Mouse (Mus musculus): Measurements from ENCODE around the gene Grin3a.

- TF ChIP-seq POLR2AphosphoS2 (IDR thresholded peaks at IDR 0.05; ENCODE audit: insufficient read length, low read depth), result no peak
- no peak for TF ChIP-seq MYOG (IDR thresholded peaks at IDR 0.05; ENCODE audit: control insufficient read depth in 1 of 3, insufficient read depth in 1 of 3, insufficient read length in 2 of 3, low read depth in 2 of 3)
- TF ChIP-seq POLR2A (IDR thresholded peaks at IDR 0.05; ENCODE audit: insufficient read length, low read depth), result no peak
- no peak for TF ChIP-seq USF1 (IDR thresholded peaks at IDR 0.05; ENCODE audit: low read depth)
- no peak for TF ChIP-seq E2F4 (IDR thresholded peaks at IDR 0.05; ENCODE audit: insufficient read depth)
- TF ChIP-seq SRF (IDR thresholded peaks at IDR 0.05; ENCODE audit: control insufficient read depth, insufficient read length, low read depth), result no peak
- TF ChIP-seq MAX (IDR thresholded peaks at IDR 0.05; ENCODE audit: low read depth), result no peak
- TF ChIP-seq TCF12 (IDR thresholded peaks at IDR 0.05; ENCODE audit: insufficient read depth, poor library complexity, severe bottlenecking), result no peak
- TF ChIP-seq MYOD1 (IDR thresholded peaks at IDR 0.05; ENCODE audit: control insufficient read depth in 1 of 3, insufficient read length in 2 of 3, low read depth in 2 of 3), result no peak
- no peak for TF ChIP-seq REST (IDR thresholded peaks at IDR 0.05; ENCODE audit: insufficient read depth, insufficient read length)
- TF ChIP-seq TCF3 (IDR thresholded peaks at IDR 0.05; ENCODE audit: insufficient read length, low read depth), result no peak
- no peak for TF ChIP-seq CEBPB (IDR thresholded peaks at IDR 0.05; ENCODE audit: insufficient read depth, poor library complexity, severe bottlenecking)
Measured at GRCm38 (mm10) chr4:49637821-49638220, 207.7 kb downstream of the Grin3a start.

Measured in myocyte (in vitro differentiated cells).